Mouse (Mus musculus) lung, postnatal 0 days (tissue): Measurements from ENCODE around the gene Rtkn2.

Experiments
- CTCF ChIP-seq: IDR thresholded peaks from 2 replicates; pipeline ENCODE4 v1.5.1; 2016; ENCODE audit warnings: antibody characterized with exemption, mild to moderate bottlenecking
- EP300 ChIP-seq: IDR thresholded peaks from 2 replicates; pipeline ENCODE4 v1.6.1; 2016; ENCODE audit warnings: antibody characterized with exemption, mild to moderate bottlenecking, control low read depth

DNA sequence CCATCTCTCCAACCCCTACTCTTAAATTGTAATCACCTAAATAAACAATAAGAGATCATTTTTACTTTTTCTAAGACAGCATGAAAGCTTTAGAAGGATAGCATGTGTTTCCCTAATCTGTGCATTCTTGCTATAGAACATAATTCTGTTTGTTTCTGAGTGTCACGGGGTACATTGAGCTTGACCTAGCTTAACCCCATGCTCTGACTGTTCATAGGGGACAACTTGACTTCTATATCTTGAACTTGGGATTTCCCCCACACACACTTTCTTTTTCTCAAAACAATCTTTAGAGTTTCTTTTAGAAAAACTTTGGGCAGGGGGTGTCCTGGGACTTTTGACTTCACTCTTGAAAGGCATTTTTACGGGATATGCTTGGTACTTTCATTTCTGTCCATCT, 41.4 kb downstream of the Rtkn2 start:
- TF ChIP-seq CTCF (no peak), EP300 (no peak)
